Mouse (Mus musculus): ENCODE results near the gene Pkn3.

DNA sequence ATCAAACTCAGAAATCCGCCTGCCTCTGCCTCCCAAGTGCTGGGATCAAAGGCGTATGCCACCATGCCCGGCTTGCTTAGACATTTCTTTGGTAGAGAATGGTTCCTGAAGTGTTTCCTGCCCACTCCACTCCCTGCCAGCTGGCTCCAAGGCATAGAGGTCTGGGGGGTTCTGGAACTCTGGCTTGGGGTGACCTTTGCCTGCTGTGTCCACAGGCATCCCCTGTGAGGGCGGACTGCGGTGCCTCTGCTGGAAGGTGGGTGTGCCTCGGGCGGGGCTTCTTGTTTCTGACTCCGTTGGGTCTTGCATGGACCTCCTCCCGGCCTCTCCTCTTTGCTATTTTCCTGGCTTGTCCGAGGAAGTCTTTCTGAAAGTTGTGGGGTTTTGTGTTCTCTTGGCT lies 59.0 kb downstream of the Pkn3 start:
- TF ChIP-seq POLR2A (IDR thresholded peaks at IDR 0.05; ENCODE audit: borderline replicate concordance, extremely low read depth, low read depth, low read length) (no peak), CTCF (IDR thresholded peaks at IDR 0.05; ENCODE audit: insufficient read depth, low read length) (no peak)
